In the genomic region with DNA sequence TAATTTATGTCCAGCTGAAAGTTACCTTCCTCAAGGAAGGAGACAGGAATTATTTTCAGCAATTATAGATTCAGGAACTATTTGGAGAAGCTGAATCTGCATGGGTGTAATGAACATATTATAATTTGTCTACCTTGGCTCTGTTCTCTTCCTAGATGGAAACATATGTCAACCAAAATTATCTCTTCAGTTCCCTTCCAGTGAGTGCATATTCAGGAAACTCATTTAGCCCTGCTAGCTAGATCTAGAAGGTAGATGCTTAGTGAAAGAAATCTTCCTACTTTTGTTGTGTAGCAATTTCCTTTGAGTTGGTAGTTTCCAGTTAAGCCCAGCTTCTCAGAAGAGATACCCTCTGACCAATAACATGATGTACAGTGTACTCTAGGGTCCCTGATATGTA, we compare ENCODE assay signal across 24 mouse cellular contexts. TPM values are rescaled to one million over a fixed set of nuclear protein-coding genes. Genes with fewer than 3 reads are reported as not detected.
DNase-seq lines count a peak whose midpoint lies in the region; ATAC-seq lines count a peak whose summit lies in the region.
"Had no signal": no experiment of that assay in that cellular context is flagged by ENCODE, and none has a peak within 500 bp of the region (broad histone marks: within the 10 kb centered on the region; RNA-seq: fewer than 3 reads in every experiment).

No protein-coding gene starts in this region.

- intact Hi-C loops in left cerebral cortex, postnatal 36 days (cut with DNase I): no loop called here

- ATAC-seq in frontal cortex, adult (ENCODE audit: low TSS enrichment): peak; percentile 95
- ATAC-seq in cerebellum, adult (ENCODE audit: insufficient number of reproducible peaks, low FRiP score, low TSS enrichment): no peak
- ATAC-seq: activated CD4-positive, CD25-positive, alpha-beta regulatory T cell, adult 4 months; CD4-positive, CD25-positive, alpha-beta regulatory T cell, adult 4 months; Patski had no signal

- DNase-seq in frontal cortex, postnatal 36 days (ENCODE audit: low spot score in 2 of 2): no peak
- DNase-seq in brain, adult 2 months (ENCODE audit: low read depth, low spot score): peak; percentile 27
- DNase-seq in telencephalon, adult 2 months (ENCODE audit: low read depth, low spot score): peak; percentile 18
- no peak for DNase-seq in left cerebral cortex, postnatal 36 days (ENCODE audit: low spot score in 2 of 2)
- DNase-seq: adrenal gland, adult 2 months; adrenal gland, adult 8-10 months; adrenal gland, postnatal 10 days; adrenal gland, postnatal 14 days; adrenal gland, postnatal 25 days; adrenal gland, postnatal 36 days; B cell, adult 2 months; cerebellum, adult 11 months; cerebellum, adult 11-12 months; cerebellum, adult 18-20 months; cerebellum, adult 2 months; cerebellum, adult 8-10 months had no signal

RNA-seq across cellular contexts. Expression of gene Fhl5, which starts 20.7 kb away (rescaled TPM):
- under 1 TPM; 0.61 to 0.67 TPM for total RNA-seq in left cerebral cortex, postnatal 36 days (2021)
- total RNA-seq: CH12.LX, ES-E14, MEL had no signal

RNA-seq across cellular contexts. Expression of gene Ufl1, which starts 59.7 kb away (rescaled TPM):
- 10 to 100 TPM; 27.8 to 38.8 TPM for total RNA-seq in left cerebral cortex, postnatal 36 days (2021)

Comparison
In these comparisons a context has a peak if more than half of its experiments do, and no peak if none do; other contexts are left out.
1. DNase-seq: peak in brain, adult 2 months (single experiment) and telencephalon, adult 2 months (single experiment); none in frontal cortex, postnatal 36 days (0 of 2) and left cerebral cortex, postnatal 36 days (0 of 2).